Mouse (Mus musculus) megakaryocyte progenitor cell, adult 5-6 weeks (primary cell): ENCODE results near the gene Tex14. TPM values are rescaled to one million over a fixed set of nuclear protein-coding genes. Genes with fewer than 3 reads are reported as not detected.
A peak's percentile ranks its signal among the peaks of the same experiment; 100 is the strongest.
"Not testable (repeated sequence)": the region's sequence is repeated elsewhere in the genome, so short reads cannot be mapped to it uniquely, and the experiment has no call there.

Experiments used
- ATAC-seq: replicated peaks from 2 replicates; pipeline ENCODE4 v1.8.0; 2016; ENCODE audit warnings: mild to moderate bottlenecking, moderate TSS enrichment, inconsistent platforms; ENCODE audit not compliant: poor library complexity
- total RNA-seq, 2 experiments: library from RNA; stranded (forward) in 1 of 2; stranded (reverse) in 1 of 2; fragments of 157-497, 149-512 nt in 1 of 2; fragments of 200-1000 nt in 1 of 2; gene quantifications; 2 replicates each; pipeline versions ENCODE4 v1.2.3 to v1.2.4; 2015 to 2017

The Tex14 gene
- total RNA-seq, 2 experiments from 2014 or later, result 0.07 to 0.29 TPM

DNA sequence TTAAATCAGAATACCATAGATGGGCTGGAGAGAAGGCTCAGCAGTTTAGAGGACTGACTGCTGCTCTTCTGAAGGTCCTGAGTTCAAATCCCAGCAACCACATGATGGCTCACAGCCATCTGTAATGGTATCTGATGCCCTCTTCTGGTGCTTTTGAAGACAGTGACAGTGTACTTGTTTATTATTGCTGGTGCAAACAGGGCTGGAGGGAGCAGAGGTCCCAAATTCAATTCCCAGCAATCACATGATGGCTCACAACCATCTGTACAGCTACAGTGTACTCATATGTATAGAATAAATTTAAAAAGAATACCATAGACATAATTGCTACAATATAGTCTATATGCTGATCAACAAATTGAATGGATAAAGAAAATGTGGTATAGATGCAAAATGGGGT lies 42.6 kb downstream of the Tex14 start:
- ATAC-seq, result no peak

DNA sequence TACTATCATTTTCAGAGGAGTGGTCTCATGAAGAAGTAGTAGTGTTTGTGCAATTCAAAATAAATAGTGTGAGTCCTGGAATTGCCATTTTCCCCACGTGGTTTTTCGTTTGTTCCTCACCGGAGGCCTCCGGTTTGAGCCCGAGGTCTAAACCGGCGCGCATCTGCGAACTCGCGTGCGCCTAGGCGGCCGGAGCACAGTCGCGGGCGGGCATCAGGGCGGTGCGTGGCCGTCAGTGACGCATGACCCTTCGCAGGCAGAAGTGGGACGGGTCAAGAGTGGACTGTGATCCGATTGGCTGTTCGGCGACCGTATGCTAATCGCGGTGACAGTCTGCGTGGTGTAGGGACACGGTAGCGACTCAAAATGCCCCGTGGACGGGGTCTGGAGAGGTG lies 43.2 kb downstream of the Tex14 start:
- ATAC-seq, result peak; percentile 69

DNA sequence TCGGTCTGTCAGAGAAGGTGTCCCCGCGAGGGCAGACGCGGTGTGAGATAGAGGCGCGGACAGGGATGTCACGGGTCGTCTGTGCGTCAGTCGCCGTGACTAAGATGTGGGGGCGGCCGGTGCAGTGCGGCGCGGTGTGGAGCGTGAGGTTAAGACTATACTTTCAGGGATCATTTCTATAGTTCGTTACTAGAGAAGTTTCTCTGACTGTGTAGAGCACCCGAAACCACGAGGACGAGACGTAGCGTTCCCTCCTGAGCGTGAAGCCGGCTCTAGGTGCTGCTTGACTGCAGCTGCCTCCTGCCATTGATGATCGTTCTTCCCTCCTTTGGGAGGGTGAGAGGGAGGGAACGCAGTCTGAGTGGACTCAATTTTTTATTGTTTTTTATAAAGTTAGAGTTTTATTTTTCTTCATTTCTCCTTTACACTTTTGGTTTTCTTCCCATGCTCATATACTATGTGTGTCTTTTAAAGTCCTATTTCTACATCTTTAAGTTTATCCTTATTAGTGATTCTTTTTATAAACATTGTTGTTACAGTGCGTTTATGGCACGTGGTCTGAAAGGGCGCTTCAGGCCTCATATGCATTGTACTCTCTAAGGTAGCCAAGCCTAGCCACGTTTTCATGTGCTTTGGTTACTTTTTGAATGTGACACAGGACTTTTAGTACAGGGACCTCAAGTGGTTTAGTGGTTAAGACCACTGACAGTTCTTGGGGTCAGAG lies 43.8 kb downstream of the Tex14 start:
- ATAC-seq, result peak; percentile 77

DNA sequence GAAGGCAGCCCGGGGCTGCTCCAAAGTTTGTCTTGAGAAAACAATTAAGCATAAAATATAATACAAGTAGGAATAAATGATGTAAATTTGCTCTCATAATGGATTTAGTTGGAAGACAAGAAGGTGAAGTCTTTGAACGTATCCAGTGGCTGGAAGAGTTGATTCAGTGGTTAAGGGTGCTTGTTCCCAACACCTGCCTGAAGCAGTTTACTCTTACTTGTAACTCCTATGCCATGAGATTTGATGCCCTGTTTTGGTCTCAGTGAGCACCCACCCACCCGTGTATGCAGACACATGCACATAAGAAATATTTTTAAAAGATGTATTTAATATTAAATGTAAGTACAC lies 44.3 kb downstream of the Tex14 start:
- peak; percentile 55 for ATAC-seq

DNA sequence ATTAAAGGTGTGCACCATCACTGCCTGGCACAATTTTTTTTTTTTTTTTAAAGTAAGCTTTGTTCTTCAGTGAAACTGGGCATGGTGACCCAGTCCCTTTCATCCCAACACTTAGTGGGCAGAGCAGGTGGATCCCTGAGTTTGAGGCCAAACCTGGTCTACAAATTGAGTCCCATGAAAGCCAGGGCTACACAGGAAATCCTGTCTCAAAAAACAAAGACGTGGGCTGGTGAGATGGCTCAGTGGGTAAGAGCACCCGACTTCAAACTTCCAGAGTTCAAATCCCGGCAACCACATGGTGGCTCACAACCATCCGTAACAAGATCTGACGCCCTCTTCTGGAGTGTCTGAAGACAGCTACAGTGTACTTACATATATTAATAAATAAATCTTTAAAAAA lies 45.0 kb downstream of the Tex14 start:
- ATAC-seq, result not testable (repeated sequence)

DNA sequence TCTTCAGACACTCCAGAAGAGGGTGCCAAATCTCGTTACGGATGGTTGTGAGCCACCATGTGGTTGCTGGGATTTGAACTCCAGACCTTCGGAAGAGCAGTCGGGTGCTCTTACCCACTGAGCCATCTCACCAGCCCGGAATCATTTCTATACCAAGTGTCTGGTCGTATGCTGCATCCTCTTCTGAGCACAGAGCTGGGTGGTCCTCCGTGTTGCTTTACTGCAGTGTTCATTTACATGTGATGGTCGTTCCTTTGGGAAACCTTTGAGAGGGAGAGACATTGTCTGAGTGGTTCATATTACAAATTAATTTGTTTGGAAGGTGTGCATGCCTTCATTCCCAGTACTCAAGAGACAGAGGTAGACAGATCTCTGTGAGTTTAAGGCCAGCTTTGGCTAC lies 47.9 kb downstream of the Tex14 start:
- not testable (repeated sequence) for ATAC-seq

DNA sequence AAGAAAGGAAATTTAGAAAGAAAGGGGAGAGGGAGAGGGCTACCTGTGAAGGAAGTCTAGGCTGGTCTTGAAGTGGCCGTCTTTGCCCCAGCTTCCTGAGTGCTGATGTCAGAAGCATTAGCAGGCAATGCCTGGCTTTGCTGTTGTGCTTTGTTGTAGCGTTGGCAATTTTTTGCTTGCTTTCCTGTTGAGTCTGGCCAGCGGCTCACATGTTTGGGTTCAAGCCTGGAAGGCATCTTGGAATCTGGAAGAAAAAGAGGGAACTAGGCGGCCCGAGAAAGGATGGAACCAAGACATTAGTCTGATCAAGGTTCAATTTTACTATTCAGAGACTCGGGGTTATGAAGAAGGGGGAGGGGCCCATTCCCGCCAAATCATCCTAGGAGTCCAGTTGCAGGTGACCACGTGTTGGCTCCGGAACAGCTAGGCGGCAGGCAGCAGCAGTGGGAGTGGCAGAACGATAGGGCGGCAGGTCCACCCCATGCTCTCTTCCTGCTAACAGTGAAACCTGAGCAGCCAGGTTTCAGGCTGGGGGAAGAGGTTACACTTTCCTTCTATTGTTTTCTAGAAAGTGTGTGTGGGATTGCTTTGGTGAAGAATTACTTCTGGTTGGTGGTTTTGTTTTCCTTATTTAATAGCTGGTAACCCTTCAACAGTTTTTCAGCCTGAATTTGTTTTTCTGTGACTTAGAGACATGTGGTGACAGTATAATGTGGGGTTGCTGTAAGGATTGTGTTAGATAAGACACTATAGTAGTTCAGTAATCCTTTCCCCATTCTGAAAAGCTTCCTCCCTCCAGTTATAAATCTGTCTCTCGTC lies 48.6 kb downstream of the Tex14 start:
- no peak for ATAC-seq

DNA sequence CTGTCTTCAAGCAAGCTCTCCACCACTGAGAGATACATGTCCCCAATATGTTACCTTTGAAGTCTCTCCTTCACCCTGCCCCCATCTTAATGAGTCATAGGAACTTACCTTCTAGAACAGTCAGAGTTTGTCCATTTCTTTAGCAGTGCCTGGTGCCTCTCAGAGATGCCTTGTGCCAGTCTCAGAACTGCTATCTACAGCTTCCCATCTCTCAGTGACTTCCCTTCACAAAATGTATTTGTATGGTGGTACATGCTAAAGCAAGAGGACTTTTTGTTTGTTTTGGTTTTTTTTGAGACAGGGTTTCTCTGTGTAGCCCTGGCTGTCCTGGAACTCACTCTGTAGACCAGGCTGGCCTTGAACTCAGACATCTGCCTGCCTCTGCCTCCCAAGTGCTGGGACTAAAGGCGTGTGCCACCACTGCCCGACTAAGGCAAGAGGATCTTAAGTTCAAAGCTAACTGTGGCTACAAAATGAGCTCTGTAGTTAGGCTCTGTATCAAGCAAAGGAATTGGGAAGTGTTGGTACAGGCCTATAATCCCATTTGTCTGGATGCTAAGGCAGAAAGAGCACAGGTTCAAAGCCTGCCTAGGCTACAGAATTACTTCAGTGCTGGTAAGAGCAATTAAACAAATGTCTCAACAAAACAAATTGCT lies 49.3 kb downstream of the Tex14 start:
- no peak for ATAC-seq

DNA sequence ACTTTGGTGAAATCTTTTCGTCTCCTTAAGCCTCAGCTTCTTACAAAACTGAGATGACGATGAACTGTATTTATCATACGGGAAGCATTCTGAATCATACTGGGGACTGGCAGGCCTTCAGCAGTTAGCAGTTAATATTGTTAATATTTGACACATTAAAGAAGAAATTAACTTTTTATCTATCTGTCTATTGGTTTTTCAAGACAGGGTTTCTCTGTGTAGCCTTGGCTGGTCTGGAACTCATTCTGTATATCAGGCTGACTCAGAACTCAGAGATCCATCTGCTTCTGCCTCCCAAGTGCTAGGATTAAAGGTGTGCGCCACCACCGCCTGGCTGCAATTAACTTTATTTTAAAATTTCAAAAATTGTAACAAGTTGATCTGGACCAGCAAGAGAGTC lies 50.7 kb downstream of the Tex14 start:
- no peak for ATAC-seq

DNA sequence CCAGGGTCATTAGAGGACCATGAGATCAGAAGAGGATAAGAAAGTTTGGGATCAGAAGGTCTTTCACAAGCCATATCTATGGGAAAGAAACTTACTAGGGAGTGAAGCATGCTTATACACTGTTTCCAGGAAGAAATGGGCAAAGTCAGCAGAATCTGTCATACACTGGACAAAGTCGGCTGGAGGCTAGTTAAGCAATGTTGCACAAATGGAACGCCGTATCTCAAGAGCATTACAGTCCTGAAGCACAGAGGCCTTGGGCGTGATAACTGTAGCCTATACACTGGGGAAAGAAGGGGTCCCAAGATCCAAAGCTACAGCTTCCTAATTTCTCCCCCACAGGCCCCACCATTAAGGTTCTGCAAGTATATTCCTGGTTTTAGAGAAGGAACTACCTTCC lies 51.1 kb downstream of the Tex14 start:
- no peak for ATAC-seq

DNA sequence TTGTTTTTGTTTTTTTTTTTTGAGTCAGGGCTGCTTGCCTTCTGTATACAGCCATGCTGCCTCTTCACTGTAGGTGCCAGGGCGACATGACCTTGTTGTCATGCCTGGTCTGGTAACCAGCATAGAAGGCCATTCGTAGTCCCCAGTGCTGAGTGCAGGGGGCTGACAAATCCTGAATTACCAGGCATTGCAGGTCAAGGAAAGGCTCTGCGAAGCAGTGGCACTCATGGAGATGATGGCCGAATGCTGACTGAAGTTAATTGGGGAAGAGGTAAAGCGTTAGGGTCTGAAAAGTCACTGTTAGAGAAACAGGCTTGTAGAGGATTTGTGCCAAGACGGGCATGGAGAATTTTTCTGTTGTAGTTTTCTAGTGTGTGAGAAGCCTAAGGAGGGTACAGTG lies 55.7 kb downstream of the Tex14 start:
- ATAC-seq, result no peak

DNA sequence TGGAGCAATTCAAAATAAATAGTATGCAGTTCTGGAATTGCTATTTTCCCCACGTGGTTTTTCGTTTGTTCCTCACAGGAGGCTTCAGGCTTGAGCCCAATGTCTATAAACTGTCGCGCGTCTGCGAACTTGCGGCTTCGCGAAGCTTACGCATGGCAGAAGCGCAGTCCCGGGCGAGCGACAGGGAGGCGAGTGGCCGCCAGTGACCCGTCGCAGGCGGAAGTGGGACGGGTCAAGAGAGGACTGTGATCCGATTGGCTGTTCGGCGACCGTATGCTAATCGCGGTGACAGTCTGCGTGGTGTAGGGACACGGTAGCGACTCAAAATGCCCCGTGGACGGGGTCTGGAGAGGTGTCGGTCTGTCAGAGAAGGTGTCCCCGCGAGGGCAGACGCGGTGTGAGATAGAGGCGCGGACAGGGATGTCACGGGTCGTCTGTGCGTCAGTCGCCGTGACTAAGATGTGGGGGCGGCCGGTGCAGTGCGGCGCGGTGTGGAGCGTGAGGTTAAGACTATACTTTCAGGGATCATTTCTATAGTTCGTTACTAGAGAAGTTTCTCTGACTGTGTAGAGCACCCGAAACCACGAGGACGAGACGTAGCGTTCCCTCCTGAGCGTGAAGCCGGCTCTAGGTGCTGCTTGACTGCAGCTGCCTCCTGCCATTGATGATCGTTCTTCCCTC lies 57.1 kb downstream of the Tex14 start:
- peak; percentile 90 for ATAC-seq

DNA sequence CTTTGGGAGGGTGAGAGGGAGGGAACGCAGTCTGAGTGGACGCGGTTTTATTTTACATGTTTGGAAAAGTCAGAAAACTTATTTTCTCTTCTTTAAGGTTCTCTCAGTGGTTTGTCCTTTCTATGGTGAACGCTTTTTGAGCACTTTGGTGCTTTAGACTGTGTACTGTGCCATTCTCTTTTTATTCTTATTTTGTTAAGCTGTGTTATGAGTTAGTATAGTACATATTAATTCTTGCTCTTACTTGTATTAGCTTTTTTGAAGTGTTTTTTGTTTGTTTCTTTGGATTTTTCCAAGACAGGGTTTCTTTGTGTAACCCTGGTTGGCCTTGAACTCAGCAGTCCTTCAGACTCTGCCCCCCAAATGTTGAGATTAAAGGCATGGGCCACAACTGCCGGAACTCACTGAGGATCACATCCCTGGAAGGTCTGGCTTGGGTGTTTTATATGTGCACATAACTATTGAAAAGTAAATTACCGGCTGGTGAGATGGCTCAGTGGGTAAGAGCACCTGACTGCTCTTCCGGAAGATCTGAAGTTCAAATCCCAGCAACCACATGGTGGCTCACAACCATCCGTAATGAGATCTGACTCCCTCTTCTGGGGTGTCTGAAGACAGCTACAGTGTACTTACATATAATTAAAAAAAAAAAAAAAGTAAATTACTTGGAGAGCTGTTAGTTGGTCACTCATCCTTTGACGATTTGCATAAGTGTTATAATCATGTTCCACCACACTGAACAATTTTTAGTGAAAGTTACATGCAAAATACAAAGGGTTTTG lies 57.8 kb downstream of the Tex14 start:
- peak; percentile 69 for ATAC-seq

DNA sequence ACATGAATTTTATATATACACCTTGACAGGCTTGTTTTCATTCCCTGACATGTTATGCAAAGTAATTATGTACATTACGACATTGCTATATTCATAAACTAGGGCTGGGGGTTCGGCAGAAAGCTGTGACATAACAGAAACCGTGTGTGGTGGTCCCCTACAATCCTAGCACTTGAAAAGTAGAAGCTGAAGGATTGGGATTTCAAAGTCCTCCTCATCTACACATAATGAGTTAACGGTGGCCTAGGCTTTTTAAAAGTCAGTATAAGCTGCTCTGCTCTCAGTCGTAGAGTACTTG lies 58.3 kb downstream of the Tex14 start:
- ATAC-seq, result no peak

DNA sequence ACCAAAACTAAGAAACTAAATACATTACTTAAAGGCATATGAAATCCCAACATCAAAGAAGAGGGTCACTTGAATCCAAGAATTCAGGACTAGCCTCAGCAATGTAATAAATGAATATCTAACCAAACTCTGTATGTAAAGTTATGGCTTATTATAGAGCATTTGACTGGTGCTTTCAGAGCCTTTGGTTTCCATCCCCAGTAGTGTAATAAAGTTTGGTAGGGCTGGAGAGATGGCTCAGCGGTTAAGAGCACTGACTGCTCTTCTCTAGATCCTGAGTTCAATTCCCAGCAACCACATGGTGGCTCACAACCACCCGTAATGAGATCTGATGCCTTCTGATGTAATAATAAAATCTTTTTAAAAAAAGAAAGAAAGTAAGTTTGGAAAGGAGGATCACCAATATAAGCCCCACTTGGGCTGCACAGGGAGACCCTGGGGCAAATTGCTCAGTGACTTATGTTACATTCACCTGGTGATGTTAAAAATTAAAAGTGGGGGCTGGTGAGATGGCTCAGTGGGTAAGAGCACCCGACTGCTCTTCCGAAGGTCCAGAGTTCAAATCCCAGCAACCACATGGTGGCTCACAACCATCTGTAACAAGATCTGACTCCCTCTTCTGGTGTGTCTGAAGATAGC lies 59.0 kb downstream of the Tex14 start:
- ATAC-seq, result not testable (repeated sequence)

DNA sequence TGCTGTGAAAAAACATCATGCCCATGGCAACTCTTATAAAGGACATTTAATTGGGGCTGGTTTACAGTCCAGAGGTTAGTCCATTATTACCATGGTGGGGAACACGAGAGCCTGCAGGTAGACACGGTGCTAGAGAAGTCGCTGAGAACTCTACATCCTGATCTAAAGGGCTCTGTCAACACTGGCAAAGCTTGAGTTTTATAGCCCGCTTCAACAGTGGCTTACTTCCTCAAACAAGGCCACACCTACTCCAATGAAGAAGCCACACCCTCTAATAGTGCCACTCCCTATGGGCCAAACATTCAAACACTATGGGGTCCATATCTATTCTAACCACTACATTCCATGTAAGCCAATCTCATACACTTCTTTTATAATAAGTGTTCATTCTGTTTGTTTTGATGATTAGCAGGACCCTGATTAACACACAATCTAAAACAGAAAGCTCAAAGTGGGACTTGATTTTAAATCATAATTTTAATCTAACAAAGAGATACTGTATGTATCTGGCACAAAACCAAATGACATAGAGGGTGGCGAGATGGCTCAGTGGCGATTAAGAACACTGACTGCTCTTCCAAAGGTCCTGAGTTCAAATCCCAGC lies 61.2 kb downstream of the Tex14 start:
- peak; percentile 17 for ATAC-seq

DNA sequence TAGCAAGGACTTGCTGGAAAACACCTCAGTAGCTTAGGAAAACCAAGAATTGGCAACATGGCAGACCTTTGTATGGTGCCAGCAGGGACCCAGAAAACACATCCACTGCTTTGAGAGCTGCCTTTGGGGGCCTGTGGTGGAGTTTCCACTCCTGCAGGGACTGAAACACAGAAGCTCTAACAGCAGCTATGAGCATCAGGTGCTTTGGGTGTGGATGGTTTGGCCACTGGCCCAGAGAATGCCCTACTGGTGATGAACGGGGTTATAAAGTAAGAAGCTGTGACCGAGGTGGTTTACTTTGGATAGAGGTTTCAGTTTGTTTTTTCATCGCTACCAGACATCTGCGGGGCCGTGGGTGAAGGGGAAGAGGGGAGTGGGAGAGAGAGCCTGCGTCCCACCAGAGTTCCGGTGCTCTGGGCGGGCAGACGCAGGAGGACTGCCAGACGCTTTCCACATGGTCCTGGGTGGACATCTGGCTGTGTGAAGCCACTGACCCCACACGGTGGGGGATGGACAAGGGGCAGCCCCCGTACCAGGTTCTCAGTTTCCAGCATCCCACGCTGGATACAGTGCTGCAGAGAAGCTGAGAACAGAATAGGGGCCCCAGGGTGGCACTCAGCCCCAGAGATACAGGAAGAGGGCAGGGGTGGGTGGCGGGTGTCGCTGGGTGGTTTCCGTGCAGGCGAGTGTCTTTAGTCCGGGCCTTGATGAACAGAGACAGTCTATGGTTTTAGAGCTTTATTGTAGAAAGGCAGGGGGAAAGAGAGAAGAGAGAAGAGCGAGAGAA lies 62.8 kb downstream of the Tex14 start:
- no peak for ATAC-seq

DNA sequence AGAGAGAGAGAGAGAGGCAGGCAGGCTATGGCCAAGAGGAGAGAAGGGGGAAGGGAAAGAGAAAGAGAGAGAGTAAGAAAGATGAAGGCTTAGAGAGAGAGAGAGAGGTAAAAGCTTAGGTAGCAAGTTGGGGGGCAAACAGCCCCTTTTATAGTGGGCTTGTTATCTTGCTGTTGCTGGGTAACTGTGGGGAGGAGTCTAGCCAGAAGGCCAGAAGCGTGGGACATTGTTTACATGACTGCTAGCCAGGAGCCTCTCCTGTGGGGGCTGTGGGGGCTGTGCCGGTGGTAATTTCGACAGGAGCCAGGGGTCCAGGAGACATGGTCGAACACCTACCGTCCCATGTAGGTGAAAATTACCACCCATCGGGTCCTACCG lies 63.4 kb downstream of the Tex14 start:
- no peak for ATAC-seq

DNA sequence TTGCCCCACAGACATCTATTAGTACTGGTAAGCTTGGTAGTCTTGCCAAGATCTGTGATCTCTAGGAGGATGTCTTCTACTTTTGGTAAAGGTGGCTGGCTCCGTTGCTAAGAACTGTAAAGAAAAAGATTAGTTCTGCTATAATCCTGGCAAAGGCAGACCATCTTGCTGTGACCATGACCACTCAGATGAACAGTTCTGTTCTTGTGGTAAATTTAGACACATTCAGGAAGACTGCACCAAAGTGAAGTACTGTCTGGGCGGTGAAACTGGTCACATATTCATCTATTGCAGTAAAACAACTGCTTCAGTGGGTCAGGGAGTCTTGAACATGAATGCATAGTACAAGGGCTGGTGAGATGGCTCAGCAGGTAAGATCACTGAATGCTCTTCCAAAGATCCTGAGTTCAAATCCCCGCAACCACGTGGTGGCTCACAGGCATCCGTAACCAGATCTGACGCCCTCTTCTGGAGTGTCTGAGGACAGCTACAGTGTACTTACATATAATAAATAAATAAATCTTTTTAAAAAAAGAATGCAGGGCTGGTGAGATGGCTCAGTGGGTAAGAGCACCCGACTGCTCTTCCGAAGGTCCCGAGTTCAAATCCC lies 63.9 kb downstream of the Tex14 start:
- no peak for ATAC-seq
